Mouse (Mus musculus) inflammation-experienced regulatory T-cells (primary cell): ENCODE results near the gene Mbd6. TPM values are rescaled to one million over a fixed set of nuclear protein-coding genes. Genes with fewer than 3 reads are reported as not detected.

ENCODE experiments used
- polyA plus RNA-seq, 2 experiments: library from polyadenylated mRNA; unstranded; fragments of 100-300 nt; shearing (Covaris generic); gene quantifications; one replicate each; pipeline ENCODE4 v1.2.1; 2017

Mbd6 gene
- polyA plus RNA-seq = 10 to 100 TPM in 1 of 2 experiments, 1 to 10 TPM in 1; 8.3 to 10.7 TPM

GRCm38 (mm10) chr10:127288800-127289572, at the start of gene Mbd6:
Mbd6 (minus strand) TSS chr10:127289018.

GRCm38 (mm10) chr10:127321621-127322020, 32.8 kb upstream of the Mbd6 start, which contains the start of gene Arhgap9:
Arhgap9 (plus strand) TSS chr10:127321964.

GRCm38 (mm10) chr10:127311476-127312355, 22.9 kb upstream of the Mbd6 start, which contains the start of gene Mars:
Mars (minus strand) TSS chr10:127311786.

GRCm38 (mm10) chr10:127266112-127267091, 22.4 kb downstream of the Mbd6 start, which contains the start of gene Dctn2:
Dctn2 (plus strand) TSS chr10:127266368.

GRCm38 (mm10) chr10:127262548-127263398, 26.0 kb downstream of the Mbd6 start, which contains the start of gene Kif5a:
Kif5a (minus strand) TSS chr10:127263348.

Other genes starting within 250 kb of the Mbd6 start
- 10 to 100 TPM; 21.4 to 21.8 TPM for gene Mettl1, start 247.6 kb downstream of the Mbd6 start, polyA plus RNA-seq
- 1 to 10 TPM in 1 of 2 experiments, under 1 TPM in 1; 0.41 to 1.0 TPM for gene Eef1akmt3, start 247.5 kb downstream of the Mbd6 start, polyA plus RNA-seq
- 1 to 10 TPM in 1 of 2 experiments, under 1 TPM in 1; 0.28 to 1.5 TPM for gene Cyp27b1, start 240.8 kb downstream of the Mbd6 start, polyA plus RNA-seq
- 1 to 10 TPM; 1.5 to 2.8 TPM for gene March9, start 228.8 kb downstream of the Mbd6 start, polyA plus RNA-seq
- 100 to 1,000 TPM; 253 to 259 TPM for gene Cdk4, start 225.5 kb downstream of the Mbd6 start, polyA plus RNA-seq
- 10 to 100 TPM; 86.6 to 89.1 TPM for gene Tspan31, start 218.8 kb downstream of the Mbd6 start, polyA plus RNA-seq
- 10 to 100 TPM; 24.5 to 27.9 TPM for gene Agap2, start 213.7 kb downstream of the Mbd6 start, polyA plus RNA-seq
- gene Os9, start 167.9 kb downstream of the Mbd6 start, polyA plus RNA-seq = 100 to 1,000 TPM; 153 to 204 TPM
- 100 to 1,000 TPM; 549 to 751 TPM for gene B4galnt1, start 123.8 kb downstream of the Mbd6 start, polyA plus RNA-seq
- 1 to 10 TPM; 5.6 to 9.2 TPM for gene Slc26a10, start 108.4 kb downstream of the Mbd6 start, polyA plus RNA-seq
- gene Arhgef25, start 98.9 kb downstream of the Mbd6 start, polyA plus RNA-seq = 1 to 10 TPM in 1 of 2 experiments, under 1 TPM in 1; 0.33 to 3.3 TPM
- gene Dtx3, start 93.3 kb downstream of the Mbd6 start, polyA plus RNA-seq = 100 to 1,000 TPM in 1 of 2 experiments, 10 to 100 TPM in 1; 78.0 to 135 TPM
- gene Pip4k2c, start 77.4 kb downstream of the Mbd6 start, polyA plus RNA-seq = 10 to 100 TPM; 31.5 to 32.3 TPM
- gene Kif5a, start 25.7 kb downstream of the Mbd6 start, polyA plus RNA-seq = 1 to 10 TPM in 1 of 2 experiments, under 1 TPM in 1; 0.78 to 1.0 TPM
- gene Dctn2, start 22.6 kb downstream of the Mbd6 start, polyA plus RNA-seq = 100 to 1,000 TPM in 1 of 2 experiments, 10 to 100 TPM in 1; 76.7 to 121 TPM
- gene Mars, start 22.8 kb upstream of the Mbd6 start, polyA plus RNA-seq = 10 to 100 TPM; 68.9 to 74.7 TPM
- 100 to 1,000 TPM; 319 to 327 TPM for gene Arhgap9, start 32.9 kb upstream of the Mbd6 start, polyA plus RNA-seq
- under 1 TPM; 0.80 to 0.81 TPM for gene Gli1, start 53.0 kb upstream of the Mbd6 start, polyA plus RNA-seq
- not detected for gene Inhbe, start 65.4 kb upstream of the Mbd6 start, polyA plus RNA-seq
- not detected for gene Inhbc, start 81.4 kb upstream of the Mbd6 start, polyA plus RNA-seq
- gene R3hdm2, start 91.3 kb upstream of the Mbd6 start, polyA plus RNA-seq = 10 to 100 TPM; 25.9 to 28.0 TPM
- under 1 TPM in 1 of 2 experiments, not detected in 1; 0.58 TPM for gene Stac3, start 212.7 kb upstream of the Mbd6 start, polyA plus RNA-seq
- not detected for gene Ndufa4l2, start 225.9 kb upstream of the Mbd6 start, polyA plus RNA-seq
- 10 to 100 TPM; 78.5 to 85.9 TPM for gene Shmt2, start 233.4 kb upstream of the Mbd6 start, polyA plus RNA-seq
- gene Nxph4, start 245.5 kb upstream of the Mbd6 start, polyA plus RNA-seq = under 1 TPM in 1 of 2 experiments, not detected in 1; 0.17 TPM